Mouse (Mus musculus): ENCODE measurements around the gene Tom1.

Gene Tom1

GRCm38 (mm10) chr8:75033511-75034243 is at the start of gene Tom1:
Tom1 (plus strand) TSS chr8:75033705.
- peak; percentile 99 to 100 for DNase-seq (ENCODE audit: low spot score in 2 of 2)

DNA sequence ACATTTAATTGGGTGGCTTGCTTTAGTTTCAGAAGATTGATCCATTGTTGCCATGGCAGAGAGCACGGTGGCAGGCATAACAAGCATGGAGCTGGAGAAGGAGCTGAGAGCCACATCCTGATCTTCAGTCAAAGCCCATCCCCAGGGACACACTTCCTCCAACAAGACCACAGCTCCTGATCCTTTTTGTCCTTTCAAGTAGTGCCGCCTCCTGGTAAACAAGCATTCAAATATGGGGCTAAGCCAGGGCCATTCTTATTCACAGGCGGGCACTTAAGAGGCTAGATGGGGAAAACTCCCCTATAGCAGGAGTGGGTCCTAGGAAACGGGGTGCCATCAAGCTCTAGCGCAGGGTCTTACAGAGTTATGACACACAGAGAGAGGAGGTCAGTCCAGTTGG is 46.1 kb upstream of the Tom1 start:
- no peak for DNase-seq (ENCODE audit: low spot score in 2 of 2)

DNA sequence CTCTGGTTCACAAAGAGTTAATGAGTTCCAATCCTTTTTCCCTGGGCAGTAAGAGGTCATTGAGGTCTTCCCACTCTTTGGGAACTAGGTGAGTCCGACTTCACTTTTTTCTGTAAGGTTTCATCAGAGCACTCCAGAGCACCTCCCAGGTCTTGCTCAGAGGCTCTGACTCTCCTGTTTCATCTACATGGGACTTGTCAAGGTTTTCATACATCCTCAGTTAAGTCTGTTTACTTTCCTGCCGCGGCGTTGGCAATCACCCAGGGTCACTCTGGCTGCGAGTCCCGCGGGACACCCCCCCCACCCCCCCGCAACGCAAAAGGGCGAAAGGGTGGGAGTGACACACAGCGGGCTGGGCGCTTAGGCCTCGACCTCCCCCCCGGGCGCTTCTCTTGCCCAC is 43.5 kb upstream of the Tom1 start:
- no peak for DNase-seq (ENCODE audit: low spot score in 2 of 2)

DNA sequence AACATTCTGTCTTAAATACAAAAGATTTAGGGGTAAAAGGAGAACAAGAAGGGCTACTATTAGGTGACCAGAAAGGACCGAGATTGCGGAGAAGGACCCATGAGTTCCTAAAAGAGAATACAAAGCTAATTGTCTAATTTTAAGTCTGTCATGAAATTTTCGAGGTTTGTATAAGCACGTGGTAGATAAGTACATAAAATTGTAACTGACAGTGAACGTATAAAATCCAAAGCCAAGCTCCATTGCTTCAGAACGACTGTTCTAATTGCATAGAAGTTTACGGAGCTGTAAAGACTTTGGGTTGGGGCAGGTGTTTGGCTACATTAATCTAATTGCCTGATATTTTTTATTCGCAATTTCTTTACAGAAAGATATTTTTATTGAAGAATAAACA is 40.4 kb upstream of the Tom1 start, which contains the start of gene Hmgxb4:
Hmgxb4 (plus strand) TSS at position 276 of the 394 bp plus-strand sequence.
- DNase-seq (ENCODE audit: low spot score in 2 of 2): no peak

DNA sequence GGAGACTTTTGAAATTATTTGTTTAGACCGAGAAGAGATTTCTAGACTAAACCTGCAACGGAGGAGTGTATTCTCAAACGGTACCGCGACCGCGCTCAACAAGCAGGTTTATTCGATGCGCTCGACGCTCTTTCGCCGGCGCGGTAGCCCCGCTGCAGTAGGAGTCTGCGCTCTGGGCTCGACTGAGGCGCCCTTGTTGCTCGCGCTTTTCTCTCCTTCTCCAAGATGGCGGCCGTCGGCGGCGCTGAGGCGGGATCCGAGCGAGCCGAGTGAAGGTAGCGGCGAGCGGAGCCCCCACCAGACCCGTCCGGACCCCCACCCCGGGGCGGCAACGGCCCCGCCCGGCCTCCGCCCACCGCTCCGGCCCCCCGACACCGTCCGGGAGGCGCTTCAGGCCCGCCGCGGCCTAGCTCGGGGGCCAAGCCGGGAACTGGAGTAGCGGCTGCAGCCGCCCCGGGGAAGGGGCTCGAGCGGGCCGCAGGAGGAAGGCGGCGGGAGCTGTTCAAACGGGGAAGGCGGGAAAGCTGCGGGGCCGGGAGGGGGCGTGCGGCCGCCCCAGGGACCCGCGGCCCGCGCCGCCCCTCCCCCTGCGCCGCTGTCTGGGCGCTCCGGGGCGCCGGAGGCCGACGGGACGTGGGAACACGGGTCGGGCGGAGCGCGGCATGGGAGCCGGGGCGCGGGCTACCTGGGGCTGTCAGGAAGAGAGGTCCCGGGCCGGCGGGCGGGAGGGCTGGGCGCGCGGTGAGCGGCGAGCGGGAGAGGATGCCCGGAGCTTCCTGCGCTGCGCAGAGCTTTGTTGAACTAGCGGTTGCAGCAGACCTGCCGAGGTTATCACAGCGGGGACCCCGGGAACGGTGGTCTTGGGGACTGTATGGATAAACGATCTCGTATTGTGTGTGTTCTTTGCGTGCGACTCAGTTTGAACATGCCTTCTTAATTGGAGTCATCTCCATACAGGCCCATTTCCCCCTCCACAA is 39.7 kb upstream of the Tom1 start:
- peak; percentile 77 to 85 for DNase-seq (ENCODE audit: low spot score in 2 of 2)

DNA sequence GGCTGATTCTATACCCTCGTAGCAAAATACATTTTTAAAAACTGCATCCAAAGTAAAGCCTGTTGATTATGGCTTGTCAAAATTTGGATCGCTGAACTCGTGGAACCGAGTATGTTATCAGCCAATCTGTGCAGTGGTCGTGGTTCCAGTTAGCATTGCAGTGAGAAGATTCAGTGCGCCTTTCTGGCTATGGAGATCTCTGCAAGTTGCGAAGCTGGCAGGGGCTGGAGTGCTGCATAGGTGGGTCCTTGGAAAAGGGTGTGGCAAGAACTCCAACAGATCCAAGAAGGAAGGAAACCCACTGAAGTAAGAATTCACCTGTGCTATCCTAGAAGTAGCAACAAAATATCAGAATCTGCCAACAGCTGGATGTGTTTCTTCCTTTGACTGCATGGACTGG is 39.0 kb upstream of the Tom1 start:
- DNase-seq (ENCODE audit: low spot score in 2 of 2): peak in 1 of 2 experiments; percentile 4

GRCm38 (mm10) chr8:75000431-75000830 is 33.1 kb upstream of the Tom1 start:
- DNase-seq (ENCODE audit: low spot score in 2 of 2): no peak

DNA sequence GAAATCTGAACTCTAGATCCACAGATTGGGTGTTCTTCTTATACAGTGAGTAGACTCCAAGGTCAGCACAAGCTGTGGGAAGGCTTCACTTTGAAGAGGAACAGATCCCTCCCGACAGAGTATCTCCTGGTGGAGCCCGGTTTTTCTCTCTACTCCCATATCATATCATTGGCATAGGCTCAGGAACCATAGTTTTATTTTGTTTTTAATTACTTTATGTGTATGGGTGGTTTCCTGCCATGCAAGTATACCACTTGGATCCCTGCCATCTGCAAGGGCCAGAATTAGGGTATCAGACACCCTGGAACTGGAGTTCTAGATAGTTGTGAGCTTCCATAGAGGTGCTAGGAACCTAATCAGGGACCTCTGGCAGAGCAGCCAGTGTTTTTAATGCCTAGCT is 24.7 kb upstream of the Tom1 start:
- no peak for DNase-seq (ENCODE audit: low spot score in 2 of 2)

DNA sequence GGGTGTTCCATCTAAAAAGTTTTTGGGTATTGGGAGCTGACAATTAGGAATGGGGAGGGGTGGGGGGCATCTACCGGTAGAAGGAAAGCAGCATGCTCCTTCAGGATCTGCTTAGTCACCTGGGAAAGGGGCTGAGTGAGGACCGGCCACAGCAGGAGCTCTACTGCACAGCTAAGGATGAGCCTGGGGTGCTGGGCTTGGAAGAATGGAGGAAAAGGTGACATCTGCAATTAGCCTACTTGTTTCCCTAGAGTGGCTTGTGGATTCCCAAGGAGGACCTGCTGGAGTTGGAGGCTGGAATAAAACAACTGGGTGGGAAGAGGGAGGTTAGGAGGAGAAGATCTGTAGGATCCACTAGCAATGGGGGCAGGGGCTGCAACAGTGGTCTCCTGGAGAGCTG is 19.9 kb upstream of the Tom1 start:
- DNase-seq (ENCODE audit: low spot score in 2 of 2): no peak

GRCm38 (mm10) chr8:75013964-75014363 is 19.5 kb upstream of the Tom1 start:
- no peak for DNase-seq (ENCODE audit: low spot score in 2 of 2)

DNA sequence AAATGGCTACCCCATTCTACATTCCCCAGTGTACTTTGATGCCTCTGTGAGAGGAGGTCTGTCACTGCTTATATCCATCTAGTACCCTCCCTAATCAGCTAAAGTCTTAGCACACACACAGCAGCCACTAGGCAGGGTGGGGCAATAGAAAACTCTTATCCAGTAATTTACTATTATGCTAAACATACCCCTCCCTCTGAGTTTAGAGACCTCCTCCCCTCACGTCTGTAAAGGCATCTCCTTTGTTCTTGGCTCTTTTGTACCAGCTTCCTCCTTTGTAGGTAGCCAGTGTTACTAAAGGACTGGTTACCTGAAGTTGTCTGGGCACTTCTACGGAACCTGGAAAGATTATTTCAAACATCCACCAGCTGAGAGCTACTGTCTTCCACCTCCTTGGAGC is 17.5 kb upstream of the Tom1 start:
- DNase-seq (ENCODE audit: low spot score in 2 of 2): no peak

DNA sequence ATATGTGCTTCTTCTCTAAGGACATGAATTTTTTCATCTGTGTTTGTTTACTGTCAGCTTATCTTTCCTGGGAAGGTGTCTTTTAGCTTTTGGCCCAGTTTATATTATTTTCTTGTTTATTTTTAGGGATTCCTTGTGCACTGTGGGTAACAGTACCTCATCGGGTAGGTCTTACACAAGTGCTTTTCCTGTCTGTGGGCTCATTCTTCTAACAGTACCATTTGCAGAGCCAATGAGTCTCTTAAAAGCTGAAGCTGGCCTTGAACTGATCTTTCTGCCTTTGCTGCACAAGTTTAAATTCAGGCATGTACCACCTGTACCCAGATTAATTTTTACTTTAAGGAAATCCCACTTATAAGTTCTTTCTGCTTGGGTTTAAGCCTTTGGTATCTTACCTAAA is 17.1 kb upstream of the Tom1 start:
- no peak for DNase-seq (ENCODE audit: low spot score in 2 of 2)

GRCm38 (mm10) chr8:75018274-75018972 is 15.1 kb upstream of the Tom1 start:
- no peak for DNase-seq (ENCODE audit: low spot score in 2 of 2)

DNA sequence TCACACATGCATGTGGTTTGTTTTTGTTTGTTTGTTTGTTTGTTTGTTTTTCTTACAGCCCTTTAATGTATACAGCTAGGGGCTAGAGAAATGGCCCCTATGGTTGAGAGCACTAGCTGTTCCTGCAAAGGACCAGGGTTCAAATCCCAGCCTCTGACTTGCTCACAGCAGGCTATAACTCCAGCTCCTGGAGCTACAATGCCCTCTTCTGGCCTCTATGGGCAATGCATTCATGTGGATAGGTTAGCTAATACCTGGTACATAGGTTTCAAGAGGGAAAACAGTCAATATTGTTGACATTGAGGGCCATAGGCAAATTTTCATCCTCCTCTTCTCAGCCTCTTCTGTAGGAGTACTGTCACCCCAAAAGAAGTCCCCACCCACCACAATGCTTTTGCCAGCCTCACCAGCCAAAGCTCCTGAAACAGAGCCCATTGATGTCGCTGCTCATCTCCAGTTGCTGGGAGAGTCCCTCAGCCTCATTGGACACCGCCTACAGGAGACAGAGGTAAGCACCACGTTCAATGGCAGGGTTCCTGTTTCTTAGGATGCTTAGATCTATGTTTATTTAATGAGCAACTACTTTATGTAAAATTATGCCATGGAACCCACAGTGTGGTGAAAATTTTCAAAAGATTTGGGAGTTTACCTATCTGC is 9.7 kb upstream of the Tom1 start:
- DNase-seq (ENCODE audit: low spot score in 2 of 2): no peak

DNA sequence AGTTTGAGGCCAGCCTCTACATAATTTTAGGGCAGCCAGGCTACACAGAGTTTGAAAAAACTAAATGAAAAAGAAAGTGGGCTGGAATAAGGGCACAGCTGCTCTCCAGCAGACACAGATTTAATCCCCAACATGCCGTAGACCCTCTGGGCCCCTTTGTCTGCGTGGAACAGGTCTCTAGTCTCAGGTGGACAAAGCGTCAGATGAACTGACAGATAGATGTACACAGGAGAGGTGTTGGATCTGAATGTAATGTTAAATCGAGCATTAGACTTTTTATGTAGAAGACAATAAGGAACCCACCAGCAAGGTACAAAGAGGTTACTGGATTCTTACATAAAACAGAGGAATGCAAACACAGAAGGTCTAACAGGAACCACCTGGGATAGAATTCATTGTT is 7.7 kb upstream of the Tom1 start:
- DNase-seq (ENCODE audit: low spot score in 2 of 2): no peak

GRCm38 (mm10) chr8:75030453-75031024 is 3.0 kb upstream of the Tom1 start:
- DNase-seq (ENCODE audit: low spot score in 2 of 2): no peak

DNA sequence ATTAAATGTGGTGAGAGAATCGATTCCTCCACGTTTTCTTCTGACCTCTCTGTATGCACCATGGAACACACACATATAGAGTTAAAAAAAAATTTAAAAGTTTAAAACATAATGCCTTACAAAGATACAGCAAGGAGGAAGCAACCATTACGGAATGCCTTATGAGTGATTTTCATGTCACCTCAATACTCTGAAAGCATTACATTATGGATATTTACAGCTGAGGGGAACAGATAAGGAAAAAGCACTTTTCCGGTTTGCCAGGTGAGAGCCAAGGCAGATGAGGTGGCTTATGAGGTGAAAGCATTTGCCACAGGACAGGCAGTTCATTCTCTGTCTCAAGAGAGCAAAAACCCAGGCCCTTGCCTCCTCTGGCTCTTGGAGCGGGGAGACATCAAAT is 544 bp upstream of the Tom1 start:
- no peak for DNase-seq (ENCODE audit: low spot score in 2 of 2)

DNA sequence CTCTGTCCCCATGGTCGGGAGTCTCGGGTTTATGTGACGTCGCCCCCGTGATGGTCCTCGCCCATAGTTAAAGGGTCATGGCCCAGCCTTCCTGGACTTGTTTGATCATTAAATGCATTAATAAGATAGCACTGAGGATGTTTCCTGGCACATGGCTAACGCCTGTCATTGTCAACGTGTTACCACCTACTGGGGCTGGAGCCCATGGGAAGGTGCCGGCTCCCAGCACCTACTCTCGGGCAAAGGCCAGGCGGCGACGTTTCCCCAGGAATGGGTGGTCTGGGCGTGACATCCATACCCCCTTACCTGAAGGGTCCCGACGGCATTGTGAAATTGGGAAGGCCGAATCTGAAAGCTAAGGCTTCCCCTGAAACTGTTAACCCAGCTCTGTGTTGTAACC is 780 bp downstream of the Tom1 start:
- no peak for DNase-seq (ENCODE audit: low spot score in 2 of 2)

GRCm38 (mm10) chr8:75035640-75036039 is 2.1 kb downstream of the Tom1 start:
- peak; percentile 38 to 56 for DNase-seq (ENCODE audit: low spot score in 2 of 2)

GRCm38 (mm10) chr8:75038497-75038896 is 5.0 kb downstream of the Tom1 start:
- DNase-seq (ENCODE audit: low spot score in 2 of 2): peak; percentile 63 to 69

DNA sequence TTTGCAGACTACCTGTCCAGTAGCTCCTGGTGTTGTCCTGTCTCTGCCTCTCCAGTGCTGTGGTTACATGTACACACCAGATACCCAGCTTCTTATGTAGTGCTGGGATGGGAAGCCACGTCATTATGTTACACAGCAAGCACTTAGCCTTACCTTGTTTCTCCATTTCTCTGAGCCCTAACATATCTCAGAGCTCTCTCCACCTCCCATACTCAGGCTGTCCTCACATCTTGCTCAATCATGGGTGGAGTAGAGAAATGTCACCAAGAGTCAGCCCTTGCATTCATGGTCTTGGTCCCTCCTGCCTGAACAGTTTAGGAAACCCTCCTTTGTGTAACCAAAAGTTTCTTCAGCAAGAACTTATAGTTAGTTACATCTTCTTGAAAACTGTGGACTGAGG is 6.2 kb downstream of the Tom1 start:
- DNase-seq (ENCODE audit: low spot score in 2 of 2): no peak
